Mouse (Mus musculus) spleen, postnatal 0 days (tissue): ENCODE measurements around the gene Mrpl27. TPM values are rescaled to one million over a fixed set of nuclear protein-coding genes. Genes with fewer than 3 reads are reported as not detected.

Experiments
- polyA plus RNA-seq: library from polyadenylated mRNA; unstranded; fragments of >200 nt; fragmentation: Nextera tagmentation; extraction: Ambion mirVana; gene quantifications from 2 replicates; pipeline ENCODE4 v1.2.1, GENCODE M21; 2015

Mrpl27 gene
- 89.3 and 97.3 TPM in 2 replicates for polyA plus RNA-seq

GRCm38 (mm10) chr11:94653663-94654436 lies at the start of gene Mrpl27, which contains the start of gene Eme1:
TSS of gene Mrpl27 (plus strand) at chr11:94653767.
TSS of gene Eme1 (minus strand) at chr11:94653964.

GRCm38 (mm10) chr11:94629199-94629883 lies 24.2 kb upstream of the Mrpl27 start, which contains the start of gene Lrrc59:
TSS of gene Lrrc59 (plus strand) at chr11:94629767.

DNA sequence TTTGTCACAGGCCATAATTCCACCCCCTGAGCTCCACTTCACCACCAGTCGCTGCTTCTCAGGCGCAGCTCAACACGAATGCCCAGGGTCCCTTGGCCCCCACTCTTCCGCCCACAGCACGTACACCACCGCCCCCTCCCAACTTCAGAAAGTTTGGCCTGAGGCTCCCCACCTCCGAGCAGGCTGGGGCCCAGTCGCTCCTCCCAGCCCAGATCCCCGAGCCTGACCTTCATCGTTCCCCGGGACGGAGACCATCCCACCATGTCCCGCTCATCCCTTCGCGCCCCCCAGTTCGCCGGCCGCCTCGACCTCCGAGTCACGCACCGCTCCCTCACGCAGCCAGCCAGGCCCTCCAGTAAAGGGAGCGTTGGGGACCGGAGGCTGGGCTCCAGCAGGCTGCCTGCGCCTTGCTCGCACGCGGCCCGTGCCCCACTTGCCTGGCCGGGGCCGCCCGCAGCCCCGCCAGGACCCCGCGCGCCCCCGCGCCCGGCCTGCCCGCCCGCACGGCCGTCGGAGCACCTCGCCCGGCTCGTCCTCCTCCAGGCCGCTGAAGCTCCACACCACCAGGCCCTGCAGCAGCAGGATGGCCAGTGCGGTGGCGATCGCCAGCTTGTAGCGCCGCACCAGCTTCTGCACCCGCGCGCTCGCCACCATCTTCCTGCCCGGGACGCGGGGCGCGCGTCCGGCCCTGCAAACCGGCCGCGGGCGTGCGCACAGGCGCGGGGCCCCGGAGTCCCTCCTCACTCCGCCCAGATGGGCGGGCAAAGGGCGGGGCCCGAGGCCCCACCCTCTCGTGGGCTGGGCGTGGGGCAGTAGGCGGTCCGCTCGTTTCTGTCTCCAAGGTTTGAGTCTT lies 23.4 kb downstream of the Mrpl27 start, which contains the start of gene Xylt2:
TSS of gene Xylt2 (minus strand) at position 762 of the 853 bp plus-strand sequence.

DNA sequence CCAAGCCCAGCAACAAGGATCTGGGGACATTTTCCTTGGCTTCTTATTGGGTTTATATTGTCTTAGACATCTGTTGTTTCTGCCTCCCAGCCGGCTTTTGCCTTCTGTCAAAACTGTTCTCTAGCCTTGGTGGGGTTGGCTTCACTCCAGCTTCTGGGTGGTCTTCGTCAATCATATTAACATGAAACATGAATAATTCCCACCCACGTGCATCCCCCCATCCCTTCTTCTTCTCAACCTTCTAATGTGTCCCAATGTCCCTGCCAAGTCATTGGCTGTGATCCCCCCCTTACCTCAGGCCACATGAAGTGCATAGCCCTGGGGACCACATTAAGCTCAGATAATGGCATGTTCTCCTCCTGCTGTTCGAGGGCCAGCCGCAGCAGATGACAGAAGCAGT lies 50.9 kb downstream of the Mrpl27 start, which contains the start of gene Gm11541:
TSS of gene Gm11541 (minus strand) at position 28 of the 400 bp plus-strand sequence.

Other genes starting within 250 kb of the Mrpl27 start
- 3.9 and 4.2 TPM in 2 replicates for gene Cacna1g, start 179.6 kb upstream of the Mrpl27 start, polyA plus RNA-seq
- not detected in 2 replicates for gene Spata20, start 167.6 kb upstream of the Mrpl27 start, polyA plus RNA-seq
- 0.46 and 1.1 TPM in 2 replicates for gene Epn3, start 153.8 kb upstream of the Mrpl27 start, polyA plus RNA-seq
- gene Mycbpap, start 132.0 kb upstream of the Mrpl27 start, polyA plus RNA-seq, result 0.08 and 0.30 TPM in 2 replicates
- 2.1 and 2.3 TPM in 2 replicates for gene Rsad1, start 104.5 kb upstream of the Mrpl27 start, polyA plus RNA-seq
- gene Chad, start 88.7 kb upstream of the Mrpl27 start, polyA plus RNA-seq, result 0.07 and 0.24 TPM in 2 replicates
- gene Acsf2, start 51.9 kb upstream of the Mrpl27 start, polyA plus RNA-seq, result 2.1 and 2.4 TPM in 2 replicates
- gene Lrrc59, start 24.0 kb upstream of the Mrpl27 start, polyA plus RNA-seq, result 58.3 and 59.8 TPM in 2 replicates
- gene Eme1, start 197 bp downstream of the Mrpl27 start, polyA plus RNA-seq, result 13.7 and 16.4 TPM in 2 replicates
- 4.2 and 5.5 TPM in 2 replicates for gene Xylt2, start 23.7 kb downstream of the Mrpl27 start, polyA plus RNA-seq
- not detected in 2 replicates for gene Gm11541, start 50.7 kb downstream of the Mrpl27 start, polyA plus RNA-seq
- 0.15 TPM in 1 of 2 replicates, not detected in the other for gene Cdc34b, start 88.0 kb downstream of the Mrpl27 start, polyA plus RNA-seq
- gene Tmem92, start 128.9 kb downstream of the Mrpl27 start, polyA plus RNA-seq, result not detected in 2 replicates